Mouse (Mus musculus): ENCODE data around the gene Olfr376. TPM values are rescaled to one million over a fixed set of nuclear protein-coding genes. Genes with fewer than 3 reads are reported as not detected.

Olfr376 gene
- not detected for total RNA-seq (2021)
- not detected in 2 replicates for polyA plus RNA-seq (2012; rRNA removed)
- long read RNA-seq, result 0 reads

- no peak for DNase-seq
These were observed at the start of gene Olfr376 for GRCm38 (mm10) chr11:73370946-73371345. TSS of gene Olfr376 (plus strand) at chr11:73371246.

GRCm38 (mm10) chr11:73323906-73324830 lies 46.9 kb upstream of the Olfr376 start:
- no peak for DNase-seq

DNA sequence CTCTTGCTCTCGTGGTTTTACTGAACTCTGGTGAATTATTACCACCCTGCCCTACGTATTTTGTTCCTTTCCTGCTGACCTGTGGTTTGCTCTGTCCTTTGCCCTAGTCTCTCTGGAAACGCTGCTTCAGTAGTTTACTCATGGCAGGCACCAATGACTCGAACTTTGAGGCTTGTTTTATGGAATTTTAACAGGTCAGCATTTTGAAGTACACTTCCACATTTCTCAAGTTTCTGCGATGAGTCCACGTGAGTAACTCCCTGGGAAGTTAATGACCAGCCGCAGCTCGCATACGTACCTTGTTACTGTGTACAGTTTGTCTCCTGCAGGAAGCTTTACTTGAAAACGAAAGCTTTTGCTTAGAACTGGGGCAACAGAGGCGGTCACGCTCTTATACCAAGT lies 44.6 kb upstream of the Olfr376 start:
- peak; percentile 38 for DNase-seq

DNA sequence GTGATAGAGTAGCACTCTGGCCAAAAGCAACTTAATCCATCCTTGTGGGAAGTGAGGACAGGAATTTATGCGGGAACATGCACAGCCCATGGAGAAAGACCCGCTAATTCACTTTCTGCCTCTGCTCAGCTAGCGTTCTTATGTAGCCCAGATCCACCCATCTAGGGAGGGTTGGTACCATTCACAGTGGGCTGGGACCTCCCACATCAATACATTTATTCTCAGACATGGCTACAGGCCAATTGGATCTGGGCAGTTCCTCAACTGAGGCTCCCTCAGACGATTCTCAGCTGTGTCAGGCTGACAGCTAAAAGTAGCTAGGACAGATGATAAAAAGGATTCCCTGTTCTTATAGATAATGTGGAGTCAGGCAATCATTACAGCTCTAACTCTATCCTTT lies 43.7 kb upstream of the Olfr376 start:
- DNase-seq, result no peak

- no peak for DNase-seq
These were observed 41.6 kb upstream of the Olfr376 start, which contains the start of the genes Aspa, Gm49340 and Spata22 for GRCm38 (mm10) chr11:73329442-73329841. TSS of gene Aspa (minus strand) at chr11:73329596. TSS of gene Gm49340 (plus strand) at chr11:73329741. TSS of gene Spata22 (plus strand) at chr11:73329741.

GRCm38 (mm10) chr11:73333357-73333756 lies 37.7 kb upstream of the Olfr376 start:
- no peak for DNase-seq

- DNase-seq, result no peak
These were observed 34.1 kb upstream of the Olfr376 start for GRCm38 (mm10) chr11:73336919-73337318.

GRCm38 (mm10) chr11:73350483-73350882 lies 20.6 kb upstream of the Olfr376 start, which contains the start of gene Olfr20:
TSS of gene Olfr20 (plus strand) at chr11:73350783.
- DNase-seq, result no peak

DNA sequence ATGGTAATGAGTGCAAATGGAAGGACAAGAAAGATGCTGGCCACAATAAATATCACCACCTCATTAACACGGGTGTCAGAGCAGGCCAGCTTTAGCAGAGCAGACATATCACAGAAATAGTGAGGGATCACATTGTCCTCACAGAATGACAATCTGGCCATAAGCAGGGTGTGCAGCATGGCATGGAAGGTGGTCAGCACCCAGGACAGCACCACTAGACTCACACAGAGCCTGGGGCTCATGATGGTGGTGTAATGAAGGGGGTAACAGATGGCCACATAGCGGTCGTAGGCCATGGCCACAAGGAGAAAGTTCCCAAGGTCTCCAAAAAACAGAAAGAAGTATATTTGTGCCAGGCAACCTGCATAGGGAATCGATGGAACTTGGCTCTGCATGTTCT lies 24.3 kb downstream of the Olfr376 start:
- no peak for DNase-seq

DNA sequence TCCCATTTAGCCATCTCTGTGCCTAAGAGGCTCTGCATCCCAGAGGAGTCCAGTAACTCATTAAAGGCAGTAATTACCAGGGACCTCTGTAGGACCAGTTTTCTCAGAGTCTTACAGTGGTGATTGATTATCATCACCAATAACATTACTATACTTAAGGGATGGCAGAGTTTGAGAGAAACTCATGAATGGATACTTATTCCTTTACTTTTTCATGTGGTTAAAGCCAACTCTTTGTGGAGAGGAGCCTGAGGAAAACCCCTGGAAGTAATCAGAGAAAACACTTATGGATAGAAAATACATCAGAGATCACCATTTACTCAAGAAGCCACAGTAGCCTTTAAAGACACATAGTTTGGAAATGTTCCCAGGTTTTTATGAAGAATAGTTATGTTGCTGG lies 28.5 kb downstream of the Olfr376 start, which contains the start of gene Olfr1:
Gene Olfr1, minus strand, starts transcription at position 101 of the 400 bp plus-strand sequence.
- DNase-seq, result no peak

Other genes starting within 250 kb of the Olfr376 start
- gene Haspin, start 233.0 kb upstream of the Olfr376 start, total RNA-seq (2021), result under 1 TPM; 0.35 TPM
- gene Haspin, start 233.0 kb upstream of the Olfr376 start, polyA plus RNA-seq (2012; rRNA removed), result 0.70 and 0.91 TPM in 2 replicates
- gene P2rx5, start 210.8 kb upstream of the Olfr376 start, total RNA-seq (2021), result 10 to 100 TPM in 1 of 2 experiments, 1 to 10 TPM in 1; 4.4 to 10.9 TPM
- 2.3 and 2.9 TPM in 2 replicates for gene P2rx5, start 210.8 kb upstream of the Olfr376 start, polyA plus RNA-seq (2012; rRNA removed)
- 10 to 100 TPM; 86.1 to 88.7 TPM for gene Emc6, start 194.2 kb upstream of the Olfr376 start, total RNA-seq (2021)
- 91.0 and 117 TPM in 2 replicates for gene Emc6, start 194.2 kb upstream of the Olfr376 start, polyA plus RNA-seq (2012; rRNA removed)
- 10 to 100 TPM; 71.0 to 87.8 TPM for gene Tax1bp3, start 194.2 kb upstream of the Olfr376 start, total RNA-seq (2021)
- gene Tax1bp3, start 194.2 kb upstream of the Olfr376 start, polyA plus RNA-seq (2012; rRNA removed), result 71.0 and 77.0 TPM in 2 replicates
- 10 to 100 TPM; 16.8 to 18.3 TPM for gene Ctns, start 172.2 kb upstream of the Olfr376 start, total RNA-seq (2021)
- gene Ctns, start 172.2 kb upstream of the Olfr376 start, polyA plus RNA-seq (2012; rRNA removed), result 11.1 and 12.5 TPM in 2 replicates
- gene Shpk, start 171.8 kb upstream of the Olfr376 start, total RNA-seq (2021), result 10 to 100 TPM in 1 of 2 experiments, 1 to 10 TPM in 1; 8.8 to 12.4 TPM
- gene Shpk, start 171.8 kb upstream of the Olfr376 start, polyA plus RNA-seq (2012; rRNA removed), result 10.0 and 10.9 TPM in 2 replicates
- gene Trpv1, start 137.0 kb upstream of the Olfr376 start, total RNA-seq (2021), result under 1 TPM; 0.21 to 0.26 TPM
- gene Trpv1, start 137.0 kb upstream of the Olfr376 start, polyA plus RNA-seq (2012; rRNA removed), result 0.62 and 1.0 TPM in 2 replicates
- gene Trpv3, start 103.9 kb upstream of the Olfr376 start, total RNA-seq (2021), result under 1 TPM; 0.12 to 0.14 TPM
- 0.04 and 0.09 TPM in 2 replicates for gene Trpv3, start 103.9 kb upstream of the Olfr376 start, polyA plus RNA-seq (2012; rRNA removed)
- 10 to 100 TPM; 12.9 to 27.6 TPM for gene Aspa, start 41.6 kb upstream of the Olfr376 start, total RNA-seq (2021)
- gene Aspa, start 41.6 kb upstream of the Olfr376 start, polyA plus RNA-seq (2012; rRNA removed), result 0.48 and 0.59 TPM in 2 replicates
- gene Gm49340, start 41.5 kb upstream of the Olfr376 start, total RNA-seq (2021), result not detected
- gene Gm49340, start 41.5 kb upstream of the Olfr376 start, polyA plus RNA-seq (2012; rRNA removed), result 0.04 TPM in 1 of 2 replicates, not detected in the other
- gene Spata22, start 41.5 kb upstream of the Olfr376 start, total RNA-seq (2021), result 1 to 10 TPM; 1.1 to 1.5 TPM
- gene Spata22, start 41.5 kb upstream of the Olfr376 start, polyA plus RNA-seq (2012; rRNA removed), result not detected in 2 replicates
- gene Olfr20, start 20.5 kb upstream of the Olfr376 start, total RNA-seq (2021), result not detected
- gene Olfr20, start 20.5 kb upstream of the Olfr376 start, polyA plus RNA-seq (2012; rRNA removed), result 0.22 and 0.31 TPM in 2 replicates
- gene Olfr1, start 28.4 kb downstream of the Olfr376 start, total RNA-seq (2021), result not detected
- not detected in 2 replicates for gene Olfr1, start 28.4 kb downstream of the Olfr376 start, polyA plus RNA-seq (2012; rRNA removed)
- gene Olfr378, start 57.2 kb downstream of the Olfr376 start, total RNA-seq (2021), result not detected
- not detected in 2 replicates for gene Olfr378, start 57.2 kb downstream of the Olfr376 start, polyA plus RNA-seq (2012; rRNA removed)
- gene Olfr380, start 86.3 kb downstream of the Olfr376 start, total RNA-seq (2021), result not detected
- not detected in 2 replicates for gene Olfr380, start 86.3 kb downstream of the Olfr376 start, polyA plus RNA-seq (2012; rRNA removed)
- not detected for gene Olfr381, start 120.4 kb downstream of the Olfr376 start, total RNA-seq (2021)
- not detected in 2 replicates for gene Olfr381, start 120.4 kb downstream of the Olfr376 start, polyA plus RNA-seq (2012; rRNA removed)
- gene Olfr382, start 146.0 kb downstream of the Olfr376 start, total RNA-seq (2021), result not detected
- not detected in 2 replicates for gene Olfr382, start 146.0 kb downstream of the Olfr376 start, polyA plus RNA-seq (2012; rRNA removed)
- not detected for gene Olfr385, start 221.8 kb downstream of the Olfr376 start, total RNA-seq (2021)
- gene Olfr385, start 221.8 kb downstream of the Olfr376 start, polyA plus RNA-seq (2012; rRNA removed), result not detected in 2 replicates
- gene Olfr384, start 227.3 kb downstream of the Olfr376 start, total RNA-seq (2021), result not detected
- not detected in 2 replicates for gene Olfr384, start 227.3 kb downstream of the Olfr376 start, polyA plus RNA-seq (2012; rRNA removed)

Measured in adrenal gland, adult 2 months (tissue).